Mouse (Mus musculus) effector memory CD4-positive, alpha-beta T cell, adult 5 months (primary cell): Measurements from ENCODE around the gene Nudt11. TPM values are rescaled to one million over a fixed set of nuclear protein-coding genes. Genes with fewer than 3 reads are reported as not detected.

Experiments used
- polyA plus RNA-seq: library from polyadenylated mRNA; unstranded; fragments of 100-300 nt; shearing (Covaris generic); gene quantifications from one replicate; pipeline ENCODE4 v1.2.1, GENCODE M21; 2017

The Nudt11 gene
- polyA plus RNA-seq = not detected

DNA sequence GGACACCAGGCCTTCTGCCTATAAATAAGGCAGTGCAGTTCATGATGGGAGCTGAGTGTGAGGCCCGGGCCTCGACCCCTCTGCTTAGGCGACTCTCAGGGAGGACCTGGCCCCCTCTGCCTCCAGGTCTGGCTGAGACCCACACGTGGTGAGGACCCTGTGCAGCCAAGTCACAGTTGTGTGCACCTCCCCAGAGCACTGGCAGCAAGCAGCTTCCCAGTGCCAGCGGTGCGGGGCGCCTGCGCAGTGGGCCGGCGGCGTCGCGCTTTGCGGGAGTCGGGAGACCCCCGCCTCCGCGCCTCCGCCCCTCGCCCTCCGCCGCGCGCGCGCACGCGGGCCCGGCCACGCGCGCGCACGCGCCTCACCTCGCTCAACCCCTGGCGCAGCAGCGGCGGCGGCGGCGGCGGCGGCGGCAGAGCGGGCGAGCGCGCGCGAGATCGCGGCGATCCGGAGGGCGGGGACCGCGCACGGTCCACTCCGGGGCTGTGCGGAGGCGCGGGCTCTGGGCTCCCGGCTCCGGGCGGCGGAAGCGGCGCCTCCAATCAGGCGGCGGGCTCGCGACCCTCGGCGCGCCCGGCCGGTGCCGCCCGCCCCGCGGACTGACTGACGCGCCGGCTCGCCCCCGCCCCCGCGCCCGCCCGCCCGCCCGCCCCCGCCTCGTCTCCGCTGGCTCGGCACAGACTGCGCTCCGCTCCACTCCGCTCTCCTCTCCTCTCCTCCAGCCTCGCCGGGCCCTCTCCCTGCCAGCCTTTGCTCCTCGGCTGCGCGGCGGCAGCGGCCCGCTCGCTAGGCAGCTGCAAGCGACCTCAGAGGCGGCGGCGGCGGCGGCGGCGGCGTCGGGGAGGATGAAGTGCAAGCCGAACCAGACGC, at the start of gene Nudt11:
TSS of gene Nudt11 (plus strand) at position 388 of the 870 bp plus-strand sequence.

DNA sequence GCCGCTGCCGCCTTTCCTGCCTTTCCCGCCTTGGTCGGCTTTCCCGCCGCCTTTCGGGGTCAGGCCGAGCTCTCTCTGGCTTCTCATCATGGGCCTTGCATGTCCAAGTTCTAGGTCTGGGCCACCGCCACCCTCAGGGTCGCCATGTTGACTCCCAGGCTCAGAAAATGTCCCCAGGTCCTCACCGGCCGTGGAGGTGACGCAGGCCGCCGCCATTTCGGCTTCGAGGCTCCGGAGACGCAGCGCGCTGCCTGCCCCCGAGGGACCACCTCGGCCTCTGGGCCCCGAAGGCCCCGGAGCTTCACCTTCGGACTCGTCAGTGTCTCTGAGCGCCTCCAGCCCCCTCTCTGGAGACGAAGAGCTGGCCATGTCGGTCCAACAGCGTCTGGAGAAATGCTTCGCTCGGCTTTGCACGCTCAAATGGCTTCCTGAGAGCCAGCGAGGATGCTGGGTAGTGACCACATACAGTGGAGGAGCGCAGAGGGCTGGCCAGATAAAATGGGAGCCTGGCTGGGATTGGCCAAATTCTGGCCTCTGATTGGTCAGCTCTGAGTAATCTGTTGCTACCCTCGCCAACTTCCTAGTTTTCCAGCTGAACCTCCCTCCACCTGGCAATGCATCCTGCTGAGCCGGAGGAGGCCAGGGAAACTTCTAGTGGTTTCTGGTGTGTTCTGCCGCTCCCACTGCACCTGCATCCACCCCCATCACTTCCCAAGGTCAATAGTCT, 35.9 kb downstream of the Nudt11 start, which contains the start of gene AU022751:
TSS of gene AU022751 (minus strand) at position 466 of the 727 bp plus-strand sequence.

Other genes with a start within 250 kb of the Nudt11 start
- not detected for gene AU022751, start 36.0 kb downstream of the Nudt11 start, polyA plus RNA-seq
- gene Nudt10, start 125.6 kb downstream of the Nudt11 start, polyA plus RNA-seq = not detected